Mouse (Mus musculus): ENCODE results near the gene Tenm4.

The Tenm4 gene

DNA sequence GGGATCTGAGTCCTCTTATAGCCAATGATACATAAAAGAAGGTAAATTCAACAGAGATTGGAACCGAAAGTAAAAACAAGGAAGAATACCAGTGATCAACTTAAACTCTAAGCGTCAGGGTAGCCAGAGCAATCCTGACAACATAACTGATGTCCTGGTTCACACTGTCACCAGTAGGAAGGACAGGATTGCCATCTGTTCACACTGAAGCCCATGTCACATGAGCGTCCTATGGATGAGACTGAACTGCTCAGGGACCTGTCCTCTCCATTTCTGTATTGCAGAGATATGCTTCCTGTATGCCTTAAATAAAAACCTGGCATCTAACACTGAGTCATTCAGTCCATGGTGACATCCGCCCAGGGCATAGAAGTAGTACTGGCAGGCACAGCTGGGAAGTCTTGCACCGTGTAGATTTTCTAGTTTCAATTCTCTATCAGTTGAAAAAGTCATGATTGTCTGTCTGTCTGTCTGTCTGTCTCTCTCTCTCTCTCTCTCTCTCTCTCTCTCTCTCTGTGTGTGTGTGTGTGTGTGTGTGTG is 684.9 kb downstream of the Tenm4 start:
- no peak for TF ChIP-seq GATA4 (IDR thresholded peaks at IDR 0.05; ENCODE audit: insufficient replicate concordance, low read length)

DNA sequence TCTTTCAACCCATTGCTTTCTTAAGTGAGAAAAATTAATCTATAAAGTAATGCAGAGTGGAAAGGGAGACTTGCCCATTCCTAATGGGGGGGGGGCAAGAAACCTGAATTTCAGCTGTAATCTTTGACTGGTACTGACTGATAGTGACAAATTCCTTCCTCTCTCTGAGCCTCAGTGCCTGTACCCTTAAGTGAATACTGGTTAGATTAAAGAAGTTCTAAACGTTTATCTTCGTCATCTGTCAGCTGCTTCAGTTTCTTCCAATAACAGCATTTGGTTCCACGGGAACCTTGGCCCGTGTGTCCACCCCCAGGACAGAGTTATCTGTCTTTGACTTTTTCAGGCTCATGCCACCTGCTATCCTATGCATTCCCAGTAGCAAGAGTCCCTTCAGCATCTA is 685.5 kb downstream of the Tenm4 start:
- no peak for TF ChIP-seq GATA4 (IDR thresholded peaks at IDR 0.05; ENCODE audit: insufficient replicate concordance, low read length)

DNA sequence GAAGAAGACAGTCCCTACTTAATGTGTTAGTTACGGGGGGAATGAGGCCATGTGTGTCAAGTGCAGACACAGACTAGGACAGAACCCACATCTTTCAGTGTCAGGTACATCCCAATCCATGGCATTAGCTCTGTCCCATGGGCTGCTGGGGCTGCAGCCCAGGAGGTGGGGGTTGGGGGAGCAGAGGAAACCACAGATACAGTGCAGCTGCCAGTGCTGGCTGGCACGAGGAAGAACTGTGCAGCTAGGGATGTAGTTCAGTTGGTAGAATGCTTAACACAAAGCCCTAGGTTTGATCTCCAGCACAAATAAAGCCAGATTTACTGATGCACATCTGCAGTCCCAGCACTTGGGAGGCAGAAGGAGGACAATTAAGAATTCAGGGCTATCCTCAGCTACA is 688.0 kb downstream of the Tenm4 start:
- TF ChIP-seq GATA4 (IDR thresholded peaks at IDR 0.05; ENCODE audit: insufficient replicate concordance, low read length), result no peak

DNA sequence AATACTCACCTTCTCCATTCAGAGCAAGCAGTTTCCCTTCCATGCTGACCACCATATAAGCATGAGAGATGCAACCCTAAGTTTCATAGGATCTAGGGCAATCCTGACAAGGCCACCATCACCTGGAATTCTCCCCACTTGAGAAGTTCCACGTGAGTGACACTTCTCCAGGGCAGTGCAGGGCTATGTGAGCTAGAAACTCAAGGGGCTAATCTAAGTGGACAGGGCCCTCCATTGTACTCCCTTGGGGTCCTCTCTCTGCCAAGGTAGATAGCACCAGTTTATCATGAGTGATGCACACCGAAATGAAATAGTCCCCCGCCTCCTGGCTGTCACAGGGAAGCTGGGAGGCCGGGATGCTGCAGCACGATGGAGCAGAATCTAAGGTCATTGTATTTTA is 688.6 kb downstream of the Tenm4 start:
- no peak for TF ChIP-seq GATA4 (IDR thresholded peaks at IDR 0.05; ENCODE audit: insufficient replicate concordance, low read length)

DNA sequence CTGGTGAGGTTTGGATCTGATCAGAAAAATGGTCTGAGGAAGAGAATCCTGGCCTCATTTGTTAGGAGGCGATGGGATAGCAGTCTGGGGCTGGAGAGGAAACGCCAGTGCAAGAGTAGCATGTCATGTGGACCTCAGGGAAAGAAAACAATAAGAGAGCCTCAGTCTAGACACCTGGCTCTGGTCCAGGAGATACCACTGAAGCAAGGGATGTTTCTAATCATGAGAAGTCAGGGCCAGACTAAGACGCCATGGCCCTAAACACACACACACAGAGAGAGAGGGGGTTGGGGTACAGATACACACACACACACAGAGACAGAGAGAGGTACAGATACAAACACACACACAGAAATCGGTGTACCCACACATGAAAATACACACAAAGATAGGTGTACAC is 689.6 kb downstream of the Tenm4 start:
- no peak for TF ChIP-seq GATA4 (IDR thresholded peaks at IDR 0.05; ENCODE audit: insufficient replicate concordance, low read length)

DNA sequence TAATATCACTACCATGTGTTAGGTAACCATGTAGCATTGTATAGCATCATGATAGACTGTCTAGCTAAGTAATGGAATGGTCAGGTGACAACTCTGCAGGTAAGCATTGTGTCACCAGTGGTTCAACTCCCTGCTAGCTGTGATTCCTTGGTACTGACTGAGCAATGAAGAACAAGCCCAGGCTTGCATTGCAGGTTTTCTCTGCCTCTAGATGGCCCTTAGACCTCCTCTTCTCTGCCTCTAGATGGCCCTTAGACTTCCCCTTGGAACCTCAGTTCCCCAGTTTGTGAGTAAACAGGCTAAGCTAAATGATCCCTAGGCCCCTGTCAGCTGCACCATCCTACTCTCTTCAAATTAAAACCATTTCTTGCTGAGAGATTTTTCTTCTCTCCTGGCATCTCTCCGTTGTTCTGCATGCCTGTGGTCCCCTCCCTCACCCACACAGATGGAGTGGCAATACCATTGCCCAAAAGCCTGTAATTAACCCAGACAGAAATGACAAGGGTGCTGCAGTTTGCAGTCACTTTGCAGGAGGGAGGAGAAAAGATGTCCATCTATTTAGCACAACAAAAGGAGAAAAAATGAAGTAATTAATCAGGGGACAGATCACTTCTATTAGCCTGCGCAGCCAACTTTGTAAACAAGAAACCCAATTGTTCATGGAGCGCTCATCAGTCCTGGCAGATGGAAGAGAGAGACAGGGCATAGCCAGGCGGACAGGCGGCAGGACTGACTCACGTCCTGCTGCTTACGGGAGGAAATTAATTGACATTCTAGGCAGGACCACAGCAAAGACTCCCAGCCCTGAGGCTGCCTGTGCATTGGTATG is 694.1 kb downstream of the Tenm4 start:
- no peak for TF ChIP-seq GATA4 (IDR thresholded peaks at IDR 0.05; ENCODE audit: insufficient replicate concordance, low read length)

DNA sequence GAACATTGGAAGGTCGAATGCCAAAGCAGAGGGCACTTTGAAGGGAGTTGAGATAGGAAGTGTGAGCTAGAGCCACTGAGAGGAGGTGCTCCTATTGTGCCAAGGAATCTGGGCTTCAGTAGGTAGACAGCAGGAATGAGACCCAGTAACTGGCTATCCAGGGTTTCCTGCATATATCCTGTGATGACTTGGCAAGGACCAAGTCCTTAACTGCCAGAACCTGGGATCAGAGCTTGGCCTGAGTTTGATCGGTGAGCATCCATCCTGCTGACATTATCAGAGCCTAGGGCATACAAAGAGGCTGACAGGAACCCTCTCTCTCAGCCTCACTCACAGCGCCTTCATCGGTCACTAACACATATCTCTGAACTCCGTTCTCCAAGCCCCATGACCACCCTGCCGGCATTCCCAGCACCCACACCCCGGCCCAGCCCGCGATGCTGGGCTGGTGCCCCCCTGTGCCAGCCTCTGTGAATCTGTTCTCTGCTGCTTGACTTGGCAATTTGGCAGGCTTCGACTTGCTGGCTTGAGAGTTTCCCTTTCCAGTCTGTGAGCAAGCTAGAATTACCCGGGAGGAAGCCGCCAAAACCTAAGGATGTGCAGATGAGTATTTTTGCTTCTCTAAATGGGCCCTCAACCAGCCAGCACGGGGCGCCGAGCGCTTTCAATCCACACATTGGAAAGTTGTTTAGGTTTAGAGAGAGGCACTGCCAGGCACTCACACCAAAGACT is 698.2 kb downstream of the Tenm4 start:
- TF ChIP-seq GATA4 (IDR thresholded peaks at IDR 0.05; ENCODE audit: insufficient replicate concordance, low read length), result no peak

DNA sequence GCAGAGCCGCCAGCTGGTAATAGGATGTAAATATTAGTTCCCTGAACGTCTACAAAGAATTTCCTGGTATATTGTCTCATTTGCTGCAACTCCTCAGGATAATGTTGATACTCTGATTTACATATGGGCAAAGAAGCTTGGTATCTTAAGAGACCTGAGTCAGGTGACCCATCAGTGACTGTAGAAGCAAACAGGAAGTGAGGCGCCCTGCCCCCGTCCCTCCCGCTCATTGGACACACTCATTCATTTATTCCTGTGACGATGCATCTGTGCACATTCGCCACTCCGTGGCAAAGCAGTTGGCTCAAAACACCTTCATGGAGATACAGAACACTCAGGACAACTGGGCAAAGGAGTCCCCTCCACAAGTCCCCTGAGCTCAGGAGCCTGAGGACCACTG is 699.4 kb downstream of the Tenm4 start:
- TF ChIP-seq GATA4 (IDR thresholded peaks at IDR 0.05; ENCODE audit: insufficient replicate concordance, low read length), result no peak

DNA sequence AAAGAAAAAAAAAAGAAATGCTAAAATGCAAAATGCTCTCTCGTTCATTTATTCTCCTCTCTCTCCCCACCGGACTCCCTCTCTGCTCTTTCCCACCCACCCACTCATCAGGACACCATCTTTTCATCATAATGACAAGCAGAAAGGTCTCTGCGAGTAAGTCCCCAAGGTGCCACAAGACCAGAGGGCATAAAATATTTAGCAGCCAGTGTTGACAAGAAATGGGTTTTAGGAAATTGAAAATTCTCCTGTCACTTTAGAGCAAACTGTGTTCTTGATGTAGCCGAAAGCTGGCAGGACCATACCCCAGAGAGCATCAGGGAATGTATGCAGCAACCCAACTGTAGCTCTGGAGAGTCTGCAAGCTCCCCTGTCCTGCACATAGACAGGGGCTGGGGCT is 700.0 kb downstream of the Tenm4 start:
- no peak for TF ChIP-seq GATA4 (IDR thresholded peaks at IDR 0.05; ENCODE audit: insufficient replicate concordance, low read length)

DNA sequence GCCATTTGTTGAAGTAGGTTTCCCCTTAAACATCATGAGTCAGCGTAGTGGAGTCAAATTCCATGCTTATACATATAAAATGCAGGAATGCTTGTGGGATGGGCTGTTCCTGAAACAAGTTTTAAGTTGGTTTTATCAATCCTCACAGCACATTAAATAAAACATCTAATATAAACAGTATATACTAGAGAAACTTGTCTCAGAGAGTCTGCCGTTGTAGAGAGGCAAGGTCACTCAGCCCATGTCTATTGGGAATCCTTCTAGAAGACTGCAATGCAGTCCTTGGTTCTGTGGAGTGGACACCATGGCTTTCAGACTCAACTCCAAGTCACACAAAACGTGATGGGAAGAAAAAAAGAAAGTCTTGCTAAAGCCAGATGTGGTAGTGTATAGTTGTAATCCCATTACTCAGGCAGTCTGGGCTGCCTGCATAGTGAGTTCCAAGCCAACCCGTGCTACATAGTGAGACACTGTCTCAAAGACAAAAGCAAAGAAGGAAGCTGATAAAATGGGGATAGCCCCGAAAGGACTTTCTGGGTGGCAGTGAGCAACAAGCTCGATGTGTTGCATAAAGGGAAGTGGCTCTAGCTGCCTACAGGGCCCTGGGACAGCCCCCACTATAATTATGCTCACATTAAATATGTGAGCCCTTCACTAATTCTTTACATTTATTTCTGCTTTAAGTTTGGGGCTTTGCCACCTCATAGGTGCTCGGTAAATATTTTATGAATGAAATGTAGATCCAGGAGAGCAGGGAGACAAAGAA is 707.6 kb downstream of the Tenm4 start:
- no peak for TF ChIP-seq GATA4 (IDR thresholded peaks at IDR 0.05; ENCODE audit: insufficient replicate concordance, low read length)

DNA sequence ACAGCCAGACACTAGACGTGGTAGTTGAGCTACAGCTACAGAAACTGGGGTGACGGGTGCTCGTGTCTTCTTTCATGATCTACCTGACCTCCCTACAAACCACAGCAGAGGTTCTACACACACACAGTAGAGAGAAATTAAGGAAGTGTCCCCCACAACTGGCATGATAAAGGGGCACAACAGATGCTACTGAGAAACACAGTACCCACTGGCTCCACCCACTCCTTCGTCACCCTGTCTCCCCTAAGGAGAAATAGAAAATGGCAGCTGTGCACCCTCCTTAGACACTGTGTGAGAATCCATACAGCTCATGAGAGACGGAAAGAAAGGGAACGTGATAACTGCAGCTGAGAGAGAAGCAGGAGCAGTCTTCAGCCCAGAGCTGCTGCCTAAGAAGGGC is 708.5 kb downstream of the Tenm4 start:
- TF ChIP-seq GATA4 (IDR thresholded peaks at IDR 0.05; ENCODE audit: insufficient replicate concordance, low read length), result no peak

DNA sequence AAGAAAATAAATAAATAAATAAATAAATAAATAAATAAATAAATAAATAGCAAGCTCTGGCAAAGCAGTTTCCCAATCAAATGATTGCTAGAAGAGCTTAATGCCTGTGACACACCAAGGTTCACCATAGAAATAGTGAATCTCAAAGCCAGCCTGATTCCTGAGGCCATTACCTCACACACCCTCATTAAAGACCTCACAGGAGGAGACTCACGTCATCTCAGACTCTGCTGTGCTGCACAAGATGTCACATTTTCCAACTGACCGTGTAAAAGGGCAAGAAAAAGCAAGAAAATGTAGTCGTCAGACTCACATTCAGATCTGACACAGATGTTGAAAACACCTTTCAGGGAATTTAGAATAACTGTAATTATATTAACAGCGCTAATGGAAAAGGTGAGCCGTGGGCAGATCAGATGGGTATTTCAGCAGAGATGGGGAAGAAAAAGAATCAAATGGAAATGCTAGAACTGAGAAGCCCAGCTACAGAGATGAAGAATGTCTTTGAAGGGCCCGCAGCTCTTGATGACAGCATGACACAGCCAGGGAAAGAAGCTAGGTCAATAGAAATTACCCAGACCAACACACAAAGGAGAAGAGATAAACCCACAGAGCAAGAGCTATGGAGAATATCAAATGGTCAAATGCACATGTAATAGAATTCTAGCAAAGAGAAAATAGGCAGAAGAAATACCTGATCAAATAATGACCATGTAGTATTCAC is 709.3 kb downstream of the Tenm4 start:
- no peak for TF ChIP-seq GATA4 (IDR thresholded peaks at IDR 0.05; ENCODE audit: insufficient replicate concordance, low read length)

DNA sequence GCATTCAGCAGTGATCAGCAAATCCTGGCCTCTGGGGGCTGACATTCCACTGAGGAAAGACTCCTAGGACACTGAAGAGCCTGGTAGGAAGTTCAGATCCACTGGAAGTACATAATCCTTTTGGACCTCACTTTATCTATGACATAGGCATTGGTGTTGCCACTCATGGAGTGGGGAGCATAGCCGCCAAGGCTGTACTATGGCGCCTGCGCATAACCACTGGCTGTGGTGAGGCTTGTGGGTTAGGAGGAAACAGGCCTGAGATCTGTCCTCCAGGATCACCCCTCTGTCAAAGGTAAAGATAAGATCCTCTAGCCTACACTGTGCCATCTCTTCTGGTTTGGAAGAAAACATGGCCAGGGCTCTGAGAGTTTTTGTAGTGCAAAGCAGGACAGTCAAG is 712.3 kb downstream of the Tenm4 start:
- no peak for TF ChIP-seq GATA4 (IDR thresholded peaks at IDR 0.05; ENCODE audit: insufficient replicate concordance, low read length)

DNA sequence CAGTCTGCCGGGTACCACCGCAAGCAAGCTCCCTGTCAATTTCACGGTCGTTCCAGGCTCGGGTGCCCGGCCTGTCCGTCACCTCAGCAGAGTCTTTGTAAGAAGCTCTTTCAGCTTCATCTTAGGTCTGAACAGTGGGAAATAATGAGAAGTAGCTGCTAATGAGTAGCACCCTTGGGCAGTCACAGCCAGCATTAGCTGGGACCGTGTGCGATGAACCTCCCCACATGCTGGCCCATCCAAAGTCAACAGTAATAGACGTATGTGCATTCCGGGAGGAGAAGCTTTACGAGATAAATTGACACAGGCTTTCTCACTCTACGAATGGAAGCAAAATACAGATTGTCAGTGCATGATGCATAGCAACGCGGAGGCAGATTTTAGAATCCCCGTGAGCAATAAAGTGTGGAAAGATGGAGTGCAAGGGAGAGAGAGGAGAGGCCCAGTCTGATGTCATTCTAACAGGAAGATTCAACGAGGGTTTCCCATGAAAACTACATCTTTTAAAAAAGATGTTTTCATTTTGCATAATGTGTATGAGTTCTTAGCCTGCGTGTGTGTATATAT is 716.1 kb downstream of the Tenm4 start:
- no peak for TF ChIP-seq GATA4 (IDR thresholded peaks at IDR 0.05; ENCODE audit: insufficient replicate concordance, low read length)
